Mouse (Mus musculus) adrenal gland, adult 18-20 months (tissue): ENCODE measurements around the gene Fgfr1op. TPM values are rescaled to one million over a fixed set of nuclear protein-coding genes. Genes with fewer than 3 reads are reported as not detected.
A peak's percentile ranks its signal among the peaks of the same experiment; 100 is the strongest.
"Not testable (repeated sequence)": the region's sequence is repeated elsewhere in the genome, so short reads cannot be mapped to it uniquely, and the experiment has no call there.

ENCODE experiments used
- DNase-seq, 2 experiments: peaks; one replicate each; pipeline ENCODE4 v3.0.0; 2021 to 2022; ENCODE audit warnings: low spot score in 2 of 2
- total RNA-seq, 2 experiments: library from RNA; stranded (reverse); gene quantifications; 1 replicate in 1 of 2; 2 replicates in 1 of 2; pipeline ENCODE4 v1.2.3; 2021

Fgfr1op gene
- total RNA-seq, 2 experiments from 2014 or later, result 17.5 to 26.1 TPM

- not testable (repeated sequence) for DNase-seq
Measured at GRCm38 (mm10) chr17:8166454-8166853, 1.2 kb downstream of the Fgfr1op start.

GRCm38 (mm10) chr17:8167436-8167835 is 2.1 kb downstream of the Fgfr1op start:
- DNase-seq, result peak in 1 of 2 experiments; percentile 35

GRCm38 (mm10) chr17:8170331-8170730 is 5.0 kb downstream of the Fgfr1op start:
- DNase-seq, result no peak

- DNase-seq, result no peak
Measured at GRCm38 (mm10) chr17:8171081-8171480, 5.8 kb downstream of the Fgfr1op start.

GRCm38 (mm10) chr17:8177090-8177489 is 11.8 kb downstream of the Fgfr1op start:
- DNase-seq, result no peak

GRCm38 (mm10) chr17:8183815-8184214 is 18.5 kb downstream of the Fgfr1op start:
- DNase-seq, result no peak

GRCm38 (mm10) chr17:8184217-8184616 is 18.9 kb downstream of the Fgfr1op start:
- DNase-seq, result no peak

- no peak for DNase-seq
Measured at GRCm38 (mm10) chr17:8193678-8194077, 28.4 kb downstream of the Fgfr1op start.

GRCm38 (mm10) chr17:8195685-8196376 is 30.5 kb downstream of the Fgfr1op start:
- DNase-seq, result no peak

GRCm38 (mm10) chr17:8197652-8198051 is 32.4 kb downstream of the Fgfr1op start:
- DNase-seq, result no peak

GRCm38 (mm10) chr17:8199067-8199935 is 34.0 kb downstream of the Fgfr1op start:
- DNase-seq, result no peak

- no peak for DNase-seq
Measured at GRCm38 (mm10) chr17:8199936-8200330, 34.6 kb downstream of the Fgfr1op start.

- DNase-seq, result peak in 1 of 2 experiments; percentile 1
Measured at GRCm38 (mm10) chr17:8203487-8203886, 38.2 kb downstream of the Fgfr1op start.

GRCm38 (mm10) chr17:8205221-8205631 is 39.9 kb downstream of the Fgfr1op start:
- peak in 1 of 2 experiments; percentile 11 for DNase-seq

- DNase-seq, result no peak
Measured at GRCm38 (mm10) chr17:8206691-8207090, 41.4 kb downstream of the Fgfr1op start.

GRCm38 (mm10) chr17:8209696-8210095 is 44.4 kb downstream of the Fgfr1op start:
- no peak for DNase-seq

- no peak for DNase-seq
Measured at GRCm38 (mm10) chr17:8210170-8210569, 44.9 kb downstream of the Fgfr1op start.

- DNase-seq, result no peak
Measured at GRCm38 (mm10) chr17:8210675-8211074, 45.4 kb downstream of the Fgfr1op start.

GRCm38 (mm10) chr17:8211399-8211798 is 46.1 kb downstream of the Fgfr1op start:
- no peak for DNase-seq

- DNase-seq, result no peak
Measured at GRCm38 (mm10) chr17:8214369-8214768, 49.1 kb downstream of the Fgfr1op start.

GRCm38 (mm10) chr17:8215016-8215745 is 49.9 kb downstream of the Fgfr1op start:
- DNase-seq, result no peak
